Comparison of ENCODE assay signal across 8 mouse cellular contexts in genomic region chr19:55332641-55333268, GRCm38 (mm10). TPM values are rescaled to one million over a fixed set of nuclear protein-coding genes. Genes with fewer than 3 reads are reported as not detected.
DNase-seq lines count a peak whose midpoint lies in the region; ATAC-seq and TF ChIP-seq lines count a peak whose summit lies in the region.

No protein-coding gene starts in this region.

- no peak overlapping the region for H3K27ac ChIP-seq in hindbrain, embryonic 14.5 days

- POLR2A ChIA-PET in Patski (lab: Charles Lee) = interaction anchor here (0.6 to 0.7 kb wide), 3 partner anchors 8 to 1000 kb away, joined by 4 to 9 read pairs (median 7); no protein-coding TSS in a partner anchor

- TF ChIP-seq CTCF in Patski (IDR thresholded peaks at IDR 0.05) = peak; percentile 94

- no peak overlapping the region for H3K4me2 ChIP-seq in hindbrain, embryonic 14.5 days (replicated peaks)

- no peak for DNase-seq in Patski (ENCODE audit: low read depth, low spot score)
- peak; percentile 74 to 82 for DNase-seq in cerebellum, postnatal 10 days
- peak; percentile 31 to 70 for DNase-seq in frontal cortex, postnatal 14 days (ENCODE audit: low spot score in 2 of 2)
- peak; percentile 87 for DNase-seq in hindbrain, embryonic 14.5 days (ENCODE audit: low spot score)
- peak; percentile 44 to 51 for DNase-seq in layer of hippocampus, postnatal 25 days (ENCODE audit: extremely low spot score in 1 of 2, low spot score in 1 of 2)
- DNase-seq in lung, postnatal 10 days = peak; percentile 82
- DNase-seq in retina, embryonic 14.5 days (ENCODE audit: low spot score) = peak; percentile 91
- DNase-seq in urinary bladder, postnatal 36 days (ENCODE audit: low spot score in 2 of 2) = peak; percentile 52 to 58

- H3K4me3 ChIP-seq in hindbrain, embryonic 14.5 days (replicated peaks; ENCODE audit: low read length) = no peak overlapping the region

- H3K36me3 ChIP-seq in hindbrain, embryonic 14.5 days (replicated peaks; ENCODE audit: control insufficient read depth, insufficient read depth) = peaks cover 42% of the 10 kb centered on the region

- WGBS in hindbrain, embryonic 14.5 days = 91% methylated on average over 8 of the region's 8 CpGs

- in situ Hi-C loops in Patski (cut with MboI; ENCODE audit: low pct_unique_long_range_greater_than_20kb) = loop anchor here (10.0 kb wide), 1 partner anchor 862 kb away; no protein-coding TSS in a partner anchor

- H3K9ac ChIP-seq in hindbrain, embryonic 14.5 days = no peak overlapping the region

- no peaks in the 10 kb centered on the region for H3K9me3 ChIP-seq in hindbrain, embryonic 14.5 days (ENCODE audit: control insufficient read depth, low read length)

- no peaks in the 10 kb centered on the region for H3K27me3 ChIP-seq in Patski
- H3K27me3 ChIP-seq in hindbrain, embryonic 14.5 days (ENCODE audit: control insufficient read depth, insufficient read depth, low read length) = no peaks in the 10 kb centered on the region

- H3K4me1 ChIP-seq in hindbrain, embryonic 14.5 days (replicated peaks; ENCODE audit: control insufficient read depth, insufficient read depth, low read length) = no peaks in the 10 kb centered on the region

- CTCF ChIA-PET in Patski (lab: Charles Lee) = interaction anchor here (0.6 to 4.1 kb wide), 29 partner anchors 8 to 1532 kb away, joined by 3 to 19 read pairs (median 4); no protein-coding TSS in a partner anchor

- ATAC-seq in Patski = peak; percentile 67
- peak; percentile 80; the same call in 1 of the 2 replicates for ATAC-seq in hindbrain, embryonic 14.5 days (ENCODE audit: low FRiP score)

RNA-seq across cellular contexts. Expression of gene Vti1a, which starts 16.7 kb away (rescaled TPM):
- 41.4 TPM for polyA plus RNA-seq in Patski (2021)
- 32.1 and 35.4 TPM in 2 replicates for polyA plus RNA-seq in hindbrain, embryonic 14.5 days (2014; fragmentation: Nextera tagmentation; extraction: Ambion mirVana)
- 10 to 100 TPM; 53.6 to 56.2 TPM for total RNA-seq in layer of hippocampus, postnatal 25 days (2021)

RNA-seq across cellular contexts. Expression of gene Zdhhc6, which starts 16.9 kb away (rescaled TPM):
- 85.5 TPM for polyA plus RNA-seq in Patski (2021)
- 66.3 and 69.0 TPM in 2 replicates for polyA plus RNA-seq in hindbrain, embryonic 14.5 days (2014; fragmentation: Nextera tagmentation; extraction: Ambion mirVana)
- 10 to 100 TPM; 27.3 to 27.9 TPM for total RNA-seq in layer of hippocampus, postnatal 25 days (2021)
